Mouse (Mus musculus) E14TG2a.4 (cell line): Measurements from ENCODE around the gene Sh2d4b.

Experiments
- CTCF ChIP-seq: conservative IDR thresholded peaks from 2 replicates; pipeline ENCODE4 v1.5.1; 2014; ENCODE audit warnings: low read length
- NANOG ChIP-seq: IDR thresholded peaks from 2 replicates; pipeline ENCODE4 v1.6.1; 2014; ENCODE audit warnings: borderline replicate concordance, low read length, mixed read lengths
- POU5F1 ChIP-seq: IDR thresholded peaks from 2 replicates; pipeline ENCODE4 v1.6.1; 2014; ENCODE audit warnings: low read length, borderline replicate concordance

GRCm38 (mm10) chr14:40928897-40929296 lies 35.8 kb upstream of the Sh2d4b start:
- TF ChIP-seq CTCF (no peak), NANOG (no peak), POU5F1 (no peak)
